Mouse (Mus musculus) C2C12 (cell line): ENCODE results near the gene Gabrb3. TPM values are rescaled to one million over a fixed set of nuclear protein-coding genes. Genes with fewer than 3 reads are reported as not detected.

Experiments used
- H3K27me3 ChIP-seq: one replicate; pipeline ENCODE4 v1.6.1; 2011; ENCODE audit not compliant: control insufficient read depth, insufficient read depth, insufficient read length
- H3K36me3 ChIP-seq: one replicate; pipeline ENCODE4 v1.6.1; 2011; ENCODE audit not compliant: control insufficient read depth, insufficient read depth
- H3K4me3 ChIP-seq: one replicate; pipeline ENCODE4 v1.5.1; 2011; ENCODE audit warnings: mild to moderate bottlenecking, control low read depth; ENCODE audit not compliant: poor library complexity, insufficient read depth, severe bottlenecking
- H3K79me2 ChIP-seq: one replicate; pipeline ENCODE4 v1.6.1; 2011; ENCODE audit not compliant: control insufficient read depth, insufficient read depth
- H3K79me3 ChIP-seq: one replicate; pipeline ENCODE4 v1.6.1; 2011; ENCODE audit warnings: low read depth, control low read depth
- H3ac ChIP-seq: one replicate; pipeline ENCODE3; 2011; ENCODE audit warnings: low read depth; ENCODE audit not compliant: control insufficient read depth, insufficient read length
- CEBPB ChIP-seq: IDR thresholded peaks from one replicate; pipeline ENCODE4 v1.6.1; 2011; ENCODE audit warnings: low read depth, mild to moderate bottlenecking, control low read depth, moderate library complexity
- CTCF ChIP-seq: IDR thresholded peaks from one replicate; pipeline ENCODE4 v1.5.1; 2011; ENCODE audit not compliant: control insufficient read depth, insufficient read depth, insufficient read length
- FOSL1 ChIP-seq: IDR thresholded peaks from one replicate; pipeline ENCODE4 v1.8.0; 2011; ENCODE audit warnings: mild to moderate bottlenecking, low read length; ENCODE audit not compliant: poor library complexity, insufficient read depth, severe bottlenecking
- MAX ChIP-seq: IDR thresholded peaks from one replicate; pipeline ENCODE4 v1.6.1; 2011; ENCODE audit warnings: mild to moderate bottlenecking, control low read depth
- MYOD1 ChIP-seq: IDR thresholded peaks from one replicate; pipeline ENCODE4 v1.6.1; 2011; ENCODE audit warnings: low read depth; ENCODE audit not compliant: control insufficient read depth, insufficient read length
- MYOG ChIP-seq: IDR thresholded peaks from one replicate; pipeline ENCODE4 v1.6.1; 2011; ENCODE audit not compliant: control insufficient read depth, insufficient read length; ENCODE audit errors: extremely low read depth
- USF1 ChIP-seq: IDR thresholded peaks from one replicate; pipeline ENCODE4 v1.6.1; 2011; ENCODE audit warnings: low read depth, mild to moderate bottlenecking, control low read depth, moderate library complexity
- polyA plus RNA-seq: library from polyadenylated mRNA; unstranded; fragments of >200 nt; fragmentation: generic; extraction: Trizol; gene quantifications from one replicate; pipeline ENCODE4 v1.2.1, GENCODE M21; 2012; ENCODE audit warnings: missing spikeins

Gabrb3 gene
- polyA plus RNA-seq, 1 experiment: not detected

DNA sequence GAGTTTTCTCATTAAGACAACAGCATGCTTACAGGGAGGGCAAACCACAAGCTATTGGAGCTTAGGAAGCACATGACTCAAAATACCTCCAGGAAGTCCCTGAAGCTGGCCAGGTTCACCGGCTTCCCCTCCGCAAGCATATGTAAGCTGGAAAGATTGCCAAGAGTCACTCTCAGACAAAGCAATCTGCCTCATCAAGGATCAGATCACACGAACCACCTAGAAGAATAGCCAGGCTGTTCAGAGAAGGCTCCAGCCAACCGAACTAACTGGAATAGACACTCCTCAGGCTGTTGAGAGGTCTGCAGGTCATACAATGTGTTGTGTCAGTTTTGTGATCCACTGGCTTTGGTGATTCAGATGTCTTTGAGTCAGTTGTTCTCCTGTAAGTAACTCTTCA lies 8.3 kb upstream of the Gabrb3 start:
- Histone ChIP-seq H3K4me3 (no peak overlapping the region), H3K79me3 (no peaks in the 10 kb centered on the region), H3K79me2 (no peaks in the 10 kb centered on the region), H3ac (no peak overlapping the region), H3K36me3 (no peaks in the 10 kb centered on the region), H3K27me3 (no peaks in the 10 kb centered on the region)
- no peak for TF ChIP-seq FOSL1
- TF ChIP-seq CTCF: no peak
- TF ChIP-seq USF1: no peak
- no peak for TF ChIP-seq MYOD1
- no peak for TF ChIP-seq MAX

DNA sequence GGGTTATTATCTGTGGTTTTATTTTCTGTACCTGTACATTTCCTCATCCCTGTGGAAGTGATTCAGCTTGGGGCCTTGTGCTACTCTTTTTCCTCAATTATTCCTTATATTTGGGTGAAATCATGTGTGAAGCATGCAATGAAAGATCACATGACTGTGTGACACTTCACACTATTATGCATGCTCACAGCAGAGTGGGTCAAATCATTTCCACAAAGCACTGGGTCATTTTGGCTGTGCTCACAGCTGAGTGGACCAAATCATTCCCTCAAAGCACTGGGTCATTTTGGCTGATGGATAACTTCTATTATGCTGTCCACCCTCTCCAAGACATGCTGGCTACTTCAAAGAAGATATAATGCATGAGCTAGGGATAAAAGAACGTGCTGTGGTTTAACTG lies 6.6 kb upstream of the Gabrb3 start:
- Histone ChIP-seq H3ac (no peak overlapping the region), H3K27me3 (no peaks in the 10 kb centered on the region), H3K79me2 (no peaks in the 10 kb centered on the region), H3K36me3 (no peaks in the 10 kb centered on the region), H3K79me3 (no peaks in the 10 kb centered on the region), H3K4me3 (no peak overlapping the region)
- TF ChIP-seq CTCF (no peak), FOSL1 (no peak), USF1 (no peak), MAX (no peak), MYOG (no peak), CEBPB (no peak), MYOD1 (no peak)

DNA sequence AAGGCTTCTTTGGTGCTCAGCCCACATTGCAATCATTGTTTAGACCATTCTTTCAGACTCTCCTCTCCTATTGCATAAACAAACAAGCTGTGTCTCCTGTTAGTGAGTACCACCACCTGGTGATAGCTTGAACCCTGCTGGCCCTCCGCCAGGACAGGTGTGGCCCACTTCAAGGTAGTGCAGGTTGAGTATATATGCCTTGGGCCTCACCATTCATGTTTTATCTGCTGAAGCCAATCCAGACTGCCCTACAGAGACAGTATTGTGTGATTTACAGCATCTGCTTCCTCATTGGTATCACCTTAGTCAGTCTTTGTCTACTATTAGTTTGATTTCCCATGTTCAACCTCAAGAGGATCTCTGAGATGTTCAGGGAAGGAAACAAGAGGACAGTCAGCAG lies 1.6 kb downstream of the Gabrb3 start:
- Histone ChIP-seq H3ac (no peak overlapping the region), H3K79me3 (no peaks in the 10 kb centered on the region), H3K36me3 (no peaks in the 10 kb centered on the region), H3K79me2 (no peaks in the 10 kb centered on the region), H3K27me3 (no peaks in the 10 kb centered on the region), H3K4me3 (no peak overlapping the region)
- TF ChIP-seq MAX (no peak), MYOD1 (no peak), USF1 (no peak), CTCF (no peak), FOSL1 (no peak), CEBPB (no peak), MYOG (no peak)

DNA sequence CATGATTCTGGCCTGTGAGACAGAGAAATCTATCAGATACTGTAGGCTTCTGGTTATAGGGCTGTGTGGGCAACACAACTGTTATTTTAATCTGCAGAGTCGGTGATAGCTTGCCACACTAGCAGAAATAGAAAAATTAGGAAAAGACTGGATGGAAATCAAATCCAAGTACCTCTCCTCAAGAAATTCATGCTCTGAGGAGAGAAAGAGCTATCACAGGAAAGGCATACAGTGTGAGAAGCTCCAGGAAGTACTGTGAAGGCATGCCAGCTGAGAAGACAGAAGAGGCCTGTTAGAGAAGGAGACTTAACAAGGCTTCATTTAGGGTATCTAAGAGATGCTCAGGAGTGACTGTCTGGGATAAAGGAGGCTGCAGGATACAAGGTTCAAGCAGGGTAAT lies 3.2 kb downstream of the Gabrb3 start:
- Histone ChIP-seq H3K27me3 (no peaks in the 10 kb centered on the region), H3ac (no peak overlapping the region), H3K36me3 (no peaks in the 10 kb centered on the region), H3K79me3 (no peaks in the 10 kb centered on the region), H3K4me3 (no peak overlapping the region), H3K79me2 (no peaks in the 10 kb centered on the region)
- TF ChIP-seq CEBPB (no peak), CTCF (no peak)

DNA sequence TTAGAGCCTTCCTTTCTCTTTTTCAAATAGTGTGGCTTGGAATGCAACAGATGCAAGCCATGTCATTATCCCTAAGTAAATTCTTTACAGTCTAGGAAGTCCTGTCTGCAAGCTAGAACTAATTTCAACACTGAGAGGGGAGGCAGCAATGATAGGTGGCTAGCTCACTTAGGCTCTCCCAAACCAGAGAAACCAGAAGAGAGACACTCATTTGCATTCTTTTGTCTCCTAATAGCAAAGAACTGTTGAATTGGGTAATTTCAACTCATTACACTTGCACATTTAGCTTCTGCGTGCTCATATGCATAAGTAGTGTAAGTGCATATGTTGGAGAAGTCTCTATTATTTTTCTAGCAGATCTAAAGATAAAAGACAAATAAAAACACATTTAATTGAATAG lies 28.7 kb downstream of the Gabrb3 start:
- Histone ChIP-seq H3K4me3 (no peak overlapping the region), H3K79me3 (no peaks in the 10 kb centered on the region), H3K36me3 (no peaks in the 10 kb centered on the region), H3K27me3 (no peaks in the 10 kb centered on the region), H3K79me2 (no peaks in the 10 kb centered on the region), H3ac (no peak overlapping the region)
- TF ChIP-seq USF1 (no peak), MYOD1 (no peak), CTCF (no peak), MAX (no peak), CEBPB (no peak), MYOG (no peak), FOSL1 (no peak)

DNA sequence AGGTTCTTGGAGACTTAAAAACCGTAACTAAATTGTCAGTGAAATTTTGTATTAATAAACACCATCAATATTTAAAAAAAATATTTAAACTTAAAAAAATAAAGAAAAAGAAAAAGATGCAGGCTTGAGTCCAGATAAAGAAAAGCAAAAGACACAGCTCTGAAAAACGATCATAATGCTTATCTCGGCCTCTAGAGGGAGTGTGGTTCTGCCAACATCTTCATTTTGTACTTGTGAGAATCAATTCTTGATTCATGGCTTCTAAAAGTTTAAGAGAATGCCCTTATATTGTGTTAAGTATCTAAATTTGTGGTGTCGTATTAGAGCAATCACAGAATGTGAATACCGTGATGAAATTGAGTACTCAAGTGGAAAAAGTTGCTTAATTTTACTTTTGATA lies 40.9 kb downstream of the Gabrb3 start:
- H3K4me3 ChIP-seq: no peak overlapping the region
- no peaks in the 10 kb centered on the region for H3K36me3 ChIP-seq
- H3K79me3 ChIP-seq: no peaks in the 10 kb centered on the region
- H3ac ChIP-seq: no peak overlapping the region
- no peaks in the 10 kb centered on the region for H3K79me2 ChIP-seq
- no peaks in the 10 kb centered on the region for H3K27me3 ChIP-seq
- TF ChIP-seq MAX (no peak), MYOG (no peak), CTCF (no peak), CEBPB (no peak), FOSL1 (no peak), USF1 (no peak)
